Mouse (Mus musculus): Measurements from ENCODE around the gene Zfp970. TPM values are rescaled to one million over a fixed set of nuclear protein-coding genes. Genes with fewer than 3 reads are reported as not detected.

Gene Zfp970
- polyA plus RNA-seq, 1 experiment from 2014 or later: 12.3 TPM

Other genes with a start within 250 kb of the Zfp970 start
- gene Gm14409, start 197.7 kb upstream of the Zfp970 start, polyA plus RNA-seq (2014; fragmentation: Nextera tagmentation; extraction: Ambion mirVana): not detected in 2 replicates
- gene Gm14412, start 140.4 kb upstream of the Zfp970 start, polyA plus RNA-seq (2014; fragmentation: Nextera tagmentation; extraction: Ambion mirVana): 0.22 TPM in 1 of 2 replicates, not detected in the other
- 10.5 and 11.7 TPM in 2 replicates for gene Gm14418, start 66.4 kb upstream of the Zfp970 start, polyA plus RNA-seq (2014; fragmentation: Nextera tagmentation; extraction: Ambion mirVana)
- gene Gm14403, start 33.5 kb downstream of the Zfp970 start, polyA plus RNA-seq (2014; fragmentation: Nextera tagmentation; extraction: Ambion mirVana): 5.7 and 6.7 TPM in 2 replicates
- not detected in 2 replicates for gene Gm14406, start 113.5 kb downstream of the Zfp970 start, polyA plus RNA-seq (2014; fragmentation: Nextera tagmentation; extraction: Ambion mirVana)